Mouse (Mus musculus): ENCODE measurements around the gene Gpr180. TPM values are rescaled to one million over a fixed set of nuclear protein-coding genes. Genes with fewer than 3 reads are reported as not detected.

Gpr180 gene
- polyA plus RNA-seq, 1 experiment from 2014 or later = 47.5 TPM

GRCm38 (mm10) chr14:118193001-118193628, 56.2 kb downstream of the Gpr180 start:
- Histone ChIP-seq H3K27ac (no peak overlapping the region), H3K4me1 (replicated peaks; ENCODE audit: control insufficient read depth, insufficient read depth, low read length) (no peaks in the 10 kb centered on the region), H3K4me3 (replicated peaks; ENCODE audit: low read length) (no peak overlapping the region), H3K9ac (no peak overlapping the region), H3K36me3 (replicated peaks; ENCODE audit: control insufficient read depth, insufficient read depth) (no peaks in the 10 kb centered on the region), H3K9me3 (ENCODE audit: control insufficient read depth, low read length) (no peaks in the 10 kb centered on the region), H3K27me3 (ENCODE audit: control insufficient read depth, insufficient read depth, low read length) (0 out of 2 replicates have a peak, but pooled peaks cover 7% of the 10 kb centered on the region), H3K4me2 (replicated peaks) (no peak overlapping the region)
- DNase-seq (ENCODE audit: low spot score) (no peak), ATAC-seq (ENCODE audit: low FRiP score) (no peak)
- 48% methylated on average over 10 of the region's 10 CpGs for WGBS

- H3K27me3 ChIP-seq (ENCODE audit: control insufficient read depth, insufficient read depth, low read length) = 0 out of 2 replicates have a peak, but pooled peaks cover 7% of the 10 kb centered on the region
- H3K27ac ChIP-seq = no peak overlapping the region
- H3K9me3 ChIP-seq (ENCODE audit: control insufficient read depth, low read length) = no peaks in the 10 kb centered on the region
- ATAC-seq (ENCODE audit: low FRiP score) (no peak), DNase-seq (ENCODE audit: low spot score) (no peak)
- 40% methylated on average over 10 of the region's 10 CpGs for WGBS
- no peak overlapping the region for H3K4me3 ChIP-seq (replicated peaks; ENCODE audit: low read length)
- H3K36me3 ChIP-seq (replicated peaks; ENCODE audit: control insufficient read depth, insufficient read depth) = no peaks in the 10 kb centered on the region
- H3K4me2 ChIP-seq (replicated peaks) = no peak overlapping the region
- no peak overlapping the region for H3K9ac ChIP-seq
- H3K4me1 ChIP-seq (replicated peaks; ENCODE audit: control insufficient read depth, insufficient read depth, low read length) = no peaks in the 10 kb centered on the region
Observed at GRCm38 (mm10) chr14:118193663-118194062, 56.7 kb downstream of the Gpr180 start.

GRCm38 (mm10) chr14:118194219-118194914, 57.4 kb downstream of the Gpr180 start:
- Histone ChIP-seq H3K9me3 (ENCODE audit: control insufficient read depth, low read length) (no peaks in the 10 kb centered on the region), H3K4me1 (replicated peaks; ENCODE audit: control insufficient read depth, insufficient read depth, low read length) (no peaks in the 10 kb centered on the region), H3K4me3 (replicated peaks; ENCODE audit: low read length) (no peak overlapping the region), H3K9ac (0 out of 2 replicates have a peak overlapping the region, but pooled peaks have one; percentile 4), H3K4me2 (replicated peaks) (peak overlapping the region; percentile 28), H3K36me3 (replicated peaks; ENCODE audit: control insufficient read depth, insufficient read depth) (no peaks in the 10 kb centered on the region), H3K27ac (no peak overlapping the region), H3K27me3 (ENCODE audit: control insufficient read depth, insufficient read depth, low read length) (0 out of 2 replicates have a peak, but pooled peaks cover 7% of the 10 kb centered on the region)
- WGBS = 52% methylated on average over 13 of the region's 13 CpGs
- ATAC-seq (ENCODE audit: low FRiP score) (no peak), DNase-seq (ENCODE audit: low spot score) (no peak)

DNA sequence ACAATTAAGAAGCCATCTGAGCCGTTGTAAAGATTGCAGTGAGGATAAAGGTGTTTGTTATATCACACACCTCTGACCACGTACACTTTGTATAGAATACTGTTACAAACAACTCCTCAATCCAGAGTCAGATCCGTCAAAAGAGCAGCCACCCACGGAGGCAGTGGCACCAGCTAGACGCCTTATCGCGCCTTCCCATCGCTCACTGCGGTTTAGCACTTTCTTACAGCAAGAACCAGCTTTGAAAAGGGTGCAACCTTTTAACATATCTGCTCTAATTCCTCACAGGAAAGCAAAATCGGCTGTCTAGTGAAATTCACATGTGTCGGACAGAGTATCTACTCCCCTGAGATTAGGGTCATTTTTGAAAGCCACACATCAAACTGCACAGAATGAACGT, 60.1 kb downstream of the Gpr180 start:
- Histone ChIP-seq H3K27me3 (ENCODE audit: control insufficient read depth, insufficient read depth, low read length) (0 out of 2 replicates have a peak, but pooled peaks cover 2% of the 10 kb centered on the region), H3K9me3 (ENCODE audit: control insufficient read depth, low read length) (no peaks in the 10 kb centered on the region), H3K4me2 (replicated peaks) (no peak overlapping the region), H3K4me1 (replicated peaks; ENCODE audit: control insufficient read depth, insufficient read depth, low read length) (no peaks in the 10 kb centered on the region), H3K27ac (no peak overlapping the region), H3K36me3 (replicated peaks; ENCODE audit: control insufficient read depth, insufficient read depth) (no peaks in the 10 kb centered on the region), H3K4me3 (replicated peaks; ENCODE audit: low read length) (no peak overlapping the region), H3K9ac (no peak overlapping the region)
- no peak for DNase-seq (ENCODE audit: low spot score)
- ATAC-seq (ENCODE audit: low FRiP score) = no peak
- 62% methylated on average over 12 of the region's 12 CpGs for WGBS

- H3K4me2 ChIP-seq (replicated peaks) = no peak overlapping the region
- H3K27me3 ChIP-seq (ENCODE audit: control insufficient read depth, insufficient read depth, low read length) = no peaks in the 10 kb centered on the region
- H3K9ac ChIP-seq = no peak overlapping the region
- ATAC-seq (ENCODE audit: low FRiP score) (no peak), DNase-seq (ENCODE audit: low spot score) (no peak)
- no peaks in the 10 kb centered on the region for H3K36me3 ChIP-seq (replicated peaks; ENCODE audit: control insufficient read depth, insufficient read depth)
- no peak overlapping the region for H3K4me3 ChIP-seq (replicated peaks; ENCODE audit: low read length)
- no peaks in the 10 kb centered on the region for H3K4me1 ChIP-seq (replicated peaks; ENCODE audit: control insufficient read depth, insufficient read depth, low read length)
- H3K27ac ChIP-seq = no peak overlapping the region
- 95% methylated on average over 3 of the region's 3 CpGs for WGBS
- no peaks in the 10 kb centered on the region for H3K9me3 ChIP-seq (ENCODE audit: control insufficient read depth, low read length)
Observed at GRCm38 (mm10) chr14:118200731-118201130, 63.8 kb downstream of the Gpr180 start.

- Histone ChIP-seq H3K36me3 (replicated peaks; ENCODE audit: control insufficient read depth, insufficient read depth) (no peaks in the 10 kb centered on the region), H3K27ac (no peak overlapping the region), H3K4me3 (replicated peaks; ENCODE audit: low read length) (no peak overlapping the region), H3K9ac (no peak overlapping the region), H3K4me2 (replicated peaks) (no peak overlapping the region), H3K9me3 (ENCODE audit: control insufficient read depth, low read length) (no peaks in the 10 kb centered on the region), H3K27me3 (ENCODE audit: control insufficient read depth, insufficient read depth, low read length) (no peaks in the 10 kb centered on the region), H3K4me1 (replicated peaks; ENCODE audit: control insufficient read depth, insufficient read depth, low read length) (no peaks in the 10 kb centered on the region)
- no peak for DNase-seq (ENCODE audit: low spot score)
- no peak for ATAC-seq (ENCODE audit: low FRiP score)
- 90% methylated on average over 5 of the region's 5 CpGs for WGBS
Observed at GRCm38 (mm10) chr14:118202006-118202405, 65.0 kb downstream of the Gpr180 start.

- Histone ChIP-seq H3K9me3 (ENCODE audit: control insufficient read depth, low read length) (no peaks in the 10 kb centered on the region), H3K9ac (no peak overlapping the region), H3K27ac (no peak overlapping the region), H3K4me2 (replicated peaks) (no peak overlapping the region), H3K36me3 (replicated peaks; ENCODE audit: control insufficient read depth, insufficient read depth) (no peaks in the 10 kb centered on the region), H3K4me1 (replicated peaks; ENCODE audit: control insufficient read depth, insufficient read depth, low read length) (no peaks in the 10 kb centered on the region), H3K27me3 (ENCODE audit: control insufficient read depth, insufficient read depth, low read length) (no peaks in the 10 kb centered on the region), H3K4me3 (replicated peaks; ENCODE audit: low read length) (no peak overlapping the region)
- WGBS = 74% methylated on average over 7 of the region's 7 CpGs
- ATAC-seq (ENCODE audit: low FRiP score) (no peak), DNase-seq (ENCODE audit: low spot score) (no peak)
Observed at GRCm38 (mm10) chr14:118203031-118203430, 66.1 kb downstream of the Gpr180 start.

- Histone ChIP-seq H3K27me3 (ENCODE audit: control insufficient read depth, insufficient read depth, low read length) (no peaks in the 10 kb centered on the region; the same call in 1 of the 2 replicates), H3K9me3 (ENCODE audit: control insufficient read depth, low read length) (no peaks in the 10 kb centered on the region), H3K4me1 (replicated peaks; ENCODE audit: control insufficient read depth, insufficient read depth, low read length) (no peaks in the 10 kb centered on the region), H3K36me3 (replicated peaks; ENCODE audit: control insufficient read depth, insufficient read depth) (no peaks in the 10 kb centered on the region), H3K27ac (no peak overlapping the region), H3K4me3 (replicated peaks; ENCODE audit: low read length) (no peak overlapping the region), H3K9ac (no peak overlapping the region), H3K4me2 (replicated peaks) (no peak overlapping the region)
- DNase-seq (ENCODE audit: low spot score) (no peak), ATAC-seq (ENCODE audit: low FRiP score) (no peak)
- 91% methylated on average over 3 of the region's 3 CpGs for WGBS
Observed at GRCm38 (mm10) chr14:118207347-118207746, 70.4 kb downstream of the Gpr180 start.

DNA sequence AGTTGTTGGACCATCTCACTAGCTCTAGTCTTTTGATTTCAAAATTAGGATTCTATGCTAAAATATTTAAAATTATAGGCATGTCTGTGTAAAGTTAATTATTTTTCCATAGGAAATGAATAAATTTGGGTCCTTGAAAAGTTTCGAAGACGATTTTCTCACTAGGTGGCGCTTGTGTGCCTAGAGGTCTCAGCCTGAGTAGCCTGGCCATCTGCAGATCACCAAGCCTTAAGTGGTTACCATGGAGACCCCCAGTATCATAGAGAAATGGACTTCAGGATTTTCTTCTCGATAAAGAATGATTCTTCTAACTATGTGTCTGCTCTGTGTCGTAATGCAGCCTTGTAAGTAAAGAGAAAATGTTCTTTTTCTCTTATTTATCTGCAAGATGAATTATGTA, 72.7 kb downstream of the Gpr180 start:
- Histone ChIP-seq H3K36me3 (replicated peaks; ENCODE audit: control insufficient read depth, insufficient read depth) (no peaks in the 10 kb centered on the region), H3K27ac (no peak overlapping the region), H3K9ac (no peak overlapping the region), H3K4me1 (replicated peaks; ENCODE audit: control insufficient read depth, insufficient read depth, low read length) (no peaks in the 10 kb centered on the region), H3K9me3 (ENCODE audit: control insufficient read depth, low read length) (no peaks in the 10 kb centered on the region), H3K4me2 (replicated peaks) (no peak overlapping the region), H3K4me3 (replicated peaks; ENCODE audit: low read length) (no peak overlapping the region), H3K27me3 (ENCODE audit: control insufficient read depth, insufficient read depth, low read length) (no peaks in the 10 kb centered on the region; the same call in 1 of the 2 replicates)
- no peak for ATAC-seq (ENCODE audit: low FRiP score)
- WGBS = 8% methylated on average over 5 of the region's 5 CpGs
- DNase-seq (ENCODE audit: low spot score) = peak; percentile 69

Measured in hindbrain, embryonic 14.5 days (tissue).